Mouse (Mus musculus) small intestine, adult 2 months (tissue): ENCODE data around the gene Akap12. TPM values are rescaled to one million over a fixed set of nuclear protein-coding genes. Genes with fewer than 3 reads are reported as not detected.

ENCODE experiments used
- H3K27ac ChIP-seq: fragments of 200-500 bp; 2 replicates; pipeline ENCODE4 v1.5.1; 2012; ENCODE audit warnings: low read depth, low read length, control low read depth, inconsistent platforms; ENCODE audit not compliant: insufficient read depth
- H3K27me3 ChIP-seq: fragments of 200-500 bp; 2 replicates; pipeline ENCODE4 v1.6.1; 2012; ENCODE audit warnings: mild to moderate bottlenecking, moderate library complexity, low read length, inconsistent platforms; ENCODE audit not compliant: control insufficient read depth, insufficient read depth
- H3K36me3 ChIP-seq: fragments of 200-500 bp; 2 replicates; pipeline ENCODE4 v1.6.1; 2012; ENCODE audit warnings: mild to moderate bottlenecking, low read length, control low read depth, inconsistent platforms; ENCODE audit not compliant: control insufficient read depth, insufficient read depth
- H3K4me1 ChIP-seq: fragments of 200-500 bp; 2 replicates; pipeline ENCODE4 v1.6.1; 2012; ENCODE audit warnings: low read length, inconsistent platforms, mixed read lengths; ENCODE audit not compliant: control insufficient read depth, insufficient read depth, insufficient read length
- H3K4me3 ChIP-seq: fragments of 200-500 bp; 2 replicates; pipeline ENCODE4 v1.5.1; 2012; ENCODE audit warnings: low read depth, mild to moderate bottlenecking, control low read depth, inconsistent platforms, low read length, moderate library complexity
- CTCF ChIP-seq: fragments of 200-500 bp; IDR thresholded peaks from 2 replicates; pipeline ENCODE4 v1.5.1; 2012; ENCODE audit warnings: low read depth, mild to moderate bottlenecking, control low read depth, inconsistent platforms, low read length, moderate library complexity, mixed read lengths; ENCODE audit not compliant: insufficient replicate concordance, insufficient read length; ENCODE audit errors: extremely low read depth
- POLR2A ChIP-seq: fragments of 200-500 bp; IDR thresholded peaks from 2 replicates; pipeline ENCODE4 v1.6.1; 2012; ENCODE audit warnings: low read depth, mild to moderate bottlenecking, control low read depth, inconsistent platforms, low read length, moderate library complexity
- WGBS: fragments of 180-500 bp; shearing (Covaris S2); methylation state at CpG from one replicate; pipeline ENCODE4 v1.1.7; 2018; 5-methylcytosine and 5-hydroxymethylcytosine counted together
- polyA plus RNA-seq: library from polyadenylated mRNA; depleted of rRNA; stranded (reverse); fragments of >200 nt; gene quantifications from 2 replicates; pipeline ENCODE4 v1.2.3, GENCODE M21; 2012

Gene Akap12
- polyA plus RNA-seq, 1 experiment: 2.0 TPM

DNA sequence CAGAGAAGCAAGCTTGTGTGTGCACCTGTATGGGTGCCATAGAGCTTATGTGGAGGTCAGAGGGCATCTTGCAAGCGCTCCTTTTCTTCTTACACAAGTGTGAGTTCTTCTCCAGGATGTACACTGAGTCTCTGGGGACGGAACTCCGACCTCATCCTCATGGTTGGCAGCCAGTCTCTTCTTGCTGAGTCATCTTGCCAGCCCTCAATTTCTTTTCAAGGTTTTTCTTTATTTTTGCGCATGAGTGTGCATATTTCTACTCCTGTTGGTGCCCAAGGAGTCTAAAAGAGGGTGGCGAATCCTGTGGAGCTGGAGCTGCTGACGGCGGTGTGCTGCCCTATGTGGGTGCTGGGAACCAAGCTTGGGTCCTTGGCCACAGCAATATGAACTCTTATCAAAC is 19.8 kb upstream of the Akap12 start:
- no peaks in the 10 kb centered on the region for H3K27me3 ChIP-seq
- H3K4me1 ChIP-seq: no peaks in the 10 kb centered on the region
- TF ChIP-seq POLR2A (no peak), CTCF (no peak)
- H3K27ac ChIP-seq: no peak overlapping the region
- no peak overlapping the region for H3K4me3 ChIP-seq
- H3K36me3 ChIP-seq: no peaks in the 10 kb centered on the region
- 85% methylated on average over 7 of the region's 7 CpGs for WGBS

DNA sequence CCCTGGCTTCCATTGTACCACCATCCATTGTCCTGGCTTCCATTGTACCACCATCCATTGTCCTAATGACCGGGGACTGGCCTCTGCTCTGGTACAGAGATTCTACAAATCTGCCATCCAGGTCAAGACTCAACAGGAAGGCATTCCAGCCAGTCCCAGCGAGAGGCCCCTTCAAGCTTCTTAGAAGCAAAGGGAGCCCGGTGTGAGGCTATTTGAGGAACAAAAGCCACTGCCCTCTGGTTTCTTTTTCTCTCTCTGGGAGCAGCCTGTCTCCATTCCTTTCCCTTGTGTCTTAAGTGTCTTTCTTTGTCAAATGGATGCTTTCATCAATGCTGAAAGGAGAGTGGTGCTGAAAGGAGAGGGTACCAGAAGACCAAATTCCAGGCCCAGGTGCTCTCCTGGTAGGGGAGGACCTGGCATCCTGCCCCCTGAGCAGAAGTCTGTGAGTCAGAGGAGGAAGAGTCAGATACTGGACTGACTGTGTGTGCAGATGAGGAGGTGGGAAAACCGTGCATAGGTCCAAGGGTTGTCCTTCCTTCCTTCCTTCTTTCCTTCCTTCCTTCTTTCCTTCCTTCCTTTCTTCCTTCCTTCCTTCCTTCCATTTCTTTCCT is 16.8 kb upstream of the Akap12 start:
- Histone ChIP-seq H3K27me3 (no peaks in the 10 kb centered on the region), H3K27ac (no peak overlapping the region), H3K36me3 (no peaks in the 10 kb centered on the region), H3K4me3 (no peak overlapping the region), H3K4me1 (no peaks in the 10 kb centered on the region)
- TF ChIP-seq POLR2A (no peak), CTCF (no peak)
- WGBS: 59% methylated on average over 4 of the region's 4 CpGs

DNA sequence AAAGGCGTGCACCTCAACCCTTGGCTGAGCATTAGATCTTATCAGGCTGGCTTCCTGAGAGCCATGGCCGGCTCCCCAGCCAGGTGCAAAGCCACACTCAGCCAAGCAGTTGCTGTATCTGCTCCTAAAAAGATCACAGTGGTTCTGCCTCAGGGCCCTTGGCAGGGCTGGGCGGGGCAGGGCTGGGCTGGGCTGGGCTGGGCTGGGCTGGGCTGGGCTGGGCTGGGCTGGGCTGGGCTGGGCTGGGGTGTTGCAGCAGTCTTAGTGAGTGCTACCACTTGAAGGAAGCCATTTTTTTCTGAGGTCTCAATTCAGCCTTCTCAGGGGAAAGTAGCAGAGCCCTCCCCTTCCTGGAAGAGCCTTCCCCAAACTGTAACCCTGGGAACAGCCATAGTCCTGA is 15.5 kb upstream of the Akap12 start:
- no peaks in the 10 kb centered on the region for H3K4me1 ChIP-seq
- H3K27me3 ChIP-seq: no peaks in the 10 kb centered on the region
- no peak overlapping the region for H3K27ac ChIP-seq
- TF ChIP-seq CTCF (no peak), POLR2A (no peak)
- WGBS: 63% methylated on average over 3 of the region's 3 CpGs
- no peak overlapping the region for H3K4me3 ChIP-seq
- no peaks in the 10 kb centered on the region for H3K36me3 ChIP-seq

DNA sequence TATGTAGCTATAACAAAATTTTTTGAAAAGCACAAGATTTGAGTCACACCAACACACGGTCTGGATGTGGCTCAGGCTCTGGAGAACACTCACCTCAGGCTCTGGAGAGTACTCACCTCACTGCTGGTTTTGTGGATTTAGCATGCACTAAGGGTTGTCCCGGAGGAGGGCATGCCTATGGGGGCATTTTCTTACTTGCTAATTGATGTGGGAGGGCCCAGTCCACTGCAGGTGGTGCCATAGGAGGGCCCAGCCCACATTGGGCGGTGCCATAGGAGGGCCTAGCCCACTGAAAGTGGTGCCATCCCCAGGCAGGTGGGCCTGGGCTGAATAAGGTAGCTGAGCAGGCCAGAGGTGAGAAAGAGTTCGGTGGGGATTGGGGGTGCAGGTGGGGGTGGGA is 12.6 kb upstream of the Akap12 start:
- no peaks in the 10 kb centered on the region for H3K4me1 ChIP-seq
- H3K4me3 ChIP-seq: no peak overlapping the region
- H3K27ac ChIP-seq: no peak overlapping the region
- TF ChIP-seq CTCF: no peak
- no peak for TF ChIP-seq POLR2A
- H3K36me3 ChIP-seq: no peaks in the 10 kb centered on the region
- H3K27me3 ChIP-seq: no peaks in the 10 kb centered on the region
- 72% methylated on average over 4 of the region's 4 CpGs for WGBS

DNA sequence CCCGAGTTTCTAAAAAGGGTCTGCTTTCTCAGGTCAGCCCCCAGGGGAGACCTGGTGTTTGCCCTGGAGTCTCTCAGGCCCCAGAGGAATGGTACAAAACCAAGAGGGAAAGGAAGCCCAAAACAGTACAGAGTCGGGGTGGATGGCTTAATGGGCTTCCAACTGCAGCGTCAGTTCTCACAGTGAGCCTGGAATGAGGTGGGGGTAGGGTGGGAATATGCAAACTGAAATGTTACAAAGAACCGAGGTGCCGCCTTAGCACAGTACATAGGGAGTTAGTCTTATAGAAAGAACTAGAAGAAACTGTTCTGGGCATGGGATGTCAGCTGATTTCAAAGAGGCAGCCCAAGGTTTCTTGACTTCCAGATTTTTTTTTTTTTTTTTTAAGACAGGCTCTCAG is 11.7 kb upstream of the Akap12 start:
- H3K27me3 ChIP-seq: no peaks in the 10 kb centered on the region
- no peak overlapping the region for H3K4me3 ChIP-seq
- no peaks in the 10 kb centered on the region for H3K36me3 ChIP-seq
- H3K27ac ChIP-seq: no peak overlapping the region
- 67% methylated on average over 5 of the region's 5 CpGs for WGBS
- H3K4me1 ChIP-seq: no peaks in the 10 kb centered on the region
- TF ChIP-seq CTCF (no peak), POLR2A (no peak)

DNA sequence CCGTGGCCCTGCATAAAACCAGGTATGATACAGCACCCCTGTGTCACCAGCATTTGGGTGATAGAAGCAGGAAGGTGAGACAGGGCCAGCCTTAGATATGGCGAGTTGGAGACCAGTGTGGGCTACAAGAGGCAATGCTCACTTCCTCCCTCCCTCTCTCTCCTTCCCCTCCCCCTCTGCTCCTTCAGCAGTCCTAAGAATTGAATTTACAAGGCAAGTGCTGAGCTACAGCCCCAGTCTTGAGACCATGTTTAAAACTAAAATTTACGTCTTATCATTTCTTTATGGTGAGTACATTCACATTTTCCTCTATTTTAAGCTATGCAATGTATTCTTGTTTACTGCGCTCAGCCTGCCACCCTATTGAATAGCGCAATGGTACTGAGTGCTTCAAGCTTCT is 5.3 kb upstream of the Akap12 start:
- 78% methylated on average over 5 of the region's 5 CpGs for WGBS
- Histone ChIP-seq H3K36me3 (no peaks in the 10 kb centered on the region), H3K27ac (no peak overlapping the region), H3K4me3 (no peak overlapping the region), H3K27me3 (peaks cover under 1% of the 10 kb centered on the region; the same call in 1 of the 2 replicates), H3K4me1 (no peaks in the 10 kb centered on the region)
- TF ChIP-seq POLR2A (no peak), CTCF (no peak)

DNA sequence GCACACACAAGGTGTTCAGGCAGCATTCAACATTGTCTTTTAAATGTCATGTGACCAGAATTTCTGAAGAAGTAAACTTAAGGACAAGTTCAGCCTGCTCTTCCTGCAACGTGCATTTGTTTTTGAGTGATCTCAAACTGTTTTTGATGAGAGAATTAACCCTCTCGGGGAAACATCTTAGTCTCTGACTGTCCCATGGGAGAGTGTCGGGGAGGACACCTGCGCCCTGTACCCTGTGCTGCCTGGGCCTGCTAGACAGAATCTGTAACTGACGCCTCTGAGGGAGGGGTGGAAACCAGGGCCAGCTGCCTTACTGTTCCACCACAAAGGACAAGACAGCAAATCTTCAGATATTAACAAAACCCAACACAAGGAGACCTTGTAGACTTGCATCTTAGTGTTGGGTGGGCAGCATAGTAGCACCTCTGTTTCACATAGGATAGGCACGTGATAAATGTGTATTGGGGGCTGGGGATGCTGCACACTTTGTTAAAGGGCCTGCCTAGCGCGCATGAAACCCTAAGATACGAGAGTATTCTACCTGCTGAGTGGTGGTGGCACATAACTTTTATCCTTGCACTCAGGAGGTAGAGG is 4.7 kb upstream of the Akap12 start:
- WGBS: 82% methylated on average over 9 of the region's 9 CpGs

More for the DNA sequence above, 4.7 kb upstream of the Akap12 start:
- Histone ChIP-seq H3K27me3 (peaks cover 6% of the 10 kb centered on the region), H3K4me3 (no peak overlapping the region), H3K4me1 (peaks cover 3% of the 10 kb centered on the region), H3K36me3 (no peaks in the 10 kb centered on the region), H3K27ac (no peak overlapping the region)
- no peak for TF ChIP-seq POLR2A
- TF ChIP-seq CTCF: no peak
